Mouse (Mus musculus): Measurements from ENCODE around the gene Mks1. TPM values are rescaled to one million over a fixed set of nuclear protein-coding genes. Genes with fewer than 3 reads are reported as not detected.

Gene Mks1
- total and polyA plus RNA-seq, 2 experiments from 2014 or later, result 4.4 to 4.5 TPM

DNA sequence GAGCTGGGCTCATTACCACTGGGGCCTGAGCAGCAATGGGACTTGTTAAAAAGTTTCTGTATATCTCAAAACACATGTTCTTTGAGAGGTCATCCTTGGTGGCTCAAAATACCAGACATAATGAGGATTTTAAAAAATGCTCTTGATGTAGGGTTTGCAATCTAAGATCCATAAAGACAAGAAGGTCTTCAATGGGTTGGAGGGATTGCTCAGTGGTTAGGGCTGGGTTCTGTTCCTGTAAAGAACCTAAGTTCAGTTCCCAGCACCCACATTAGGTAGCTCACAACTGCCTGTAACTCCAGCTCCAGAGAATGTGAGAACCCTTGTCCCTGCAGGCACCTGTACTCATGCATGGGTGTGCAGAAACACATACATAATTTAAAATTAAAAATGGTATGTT, 44.3 kb downstream of the Mks1 start, which contains the start of gene Olfr463:
Gene Olfr463, minus strand, starts transcription at position 101 of the 400 bp plus-strand sequence.
- no peak within 1 kb of the TSS for H3K4me3 ChIP-seq (ENCODE audit: low read depth, low read length)
- H3K27me3 ChIP-seq (ENCODE audit: control insufficient read depth, insufficient read depth, low read length), result peaks cover 13% of the 10 kb centered on the region; the same call in 1 of the 2 replicates
- H3K4me2 ChIP-seq (ENCODE audit: low read depth, low read length), result no peak within 1 kb of the TSS
- H3K9me3 ChIP-seq (replicated peaks; ENCODE audit: control insufficient read depth, low read length), result no peaks in the 10 kb centered on the region
- DNase-seq (ENCODE audit: low spot score) (no peak), ATAC-seq (ENCODE audit: insufficient read depth, low read depth) (no peak)
- no peaks in the 10 kb centered on the region for H3K4me1 ChIP-seq (ENCODE audit: control insufficient read depth, insufficient read depth)
- no peak within 1 kb of the TSS for H3K27ac ChIP-seq (ENCODE audit: low read depth)
- no peak within 1 kb of the TSS for H3K9ac ChIP-seq (replicated peaks; ENCODE audit: low read depth, low read length)
- H3K36me3 ChIP-seq (replicated peaks; ENCODE audit: control insufficient read depth, insufficient read depth, low read length), result no peaks in the 10 kb centered on the region
- TF ChIP-seq CTCF (IDR thresholded peaks at IDR 0.05; ENCODE audit: low read depth) (no peak), EP300 (IDR thresholded peaks at IDR 0.05; ENCODE audit: low read depth) (no peak)

- no peak for ATAC-seq (ENCODE audit: insufficient read depth, low read depth)
- H3K36me3 ChIP-seq (replicated peaks; ENCODE audit: control insufficient read depth, insufficient read depth, low read length), result no peaks in the 10 kb centered on the region
Observed at GRCm38 (mm10) chr11:87904331-87904730, 51.3 kb downstream of the Mks1 start.

More at GRCm38 (mm10) chr11:87904331-87904730, 51.3 kb downstream of the Mks1 start:
- no peak overlapping the region for H3K4me3 ChIP-seq (ENCODE audit: low read depth, low read length)
- H3K4me2 ChIP-seq (ENCODE audit: low read depth, low read length), result no peak overlapping the region
- H3K4me1 ChIP-seq (ENCODE audit: control insufficient read depth, insufficient read depth), result no peaks in the 10 kb centered on the region
- DNase-seq (ENCODE audit: low spot score), result no peak
- TF ChIP-seq EP300 (IDR thresholded peaks at IDR 0.05; ENCODE audit: low read depth), result no peak
- H3K27me3 ChIP-seq (ENCODE audit: control insufficient read depth, insufficient read depth, low read length), result no peaks in the 10 kb centered on the region
- H3K9me3 ChIP-seq (replicated peaks; ENCODE audit: control insufficient read depth, low read length), result no peaks in the 10 kb centered on the region
- 78% methylated on average over 3 of the region's 3 CpGs for WGBS
- no peak overlapping the region for H3K27ac ChIP-seq (ENCODE audit: low read depth)
- H3K9ac ChIP-seq (replicated peaks; ENCODE audit: low read depth, low read length), result no peak overlapping the region

Other genes with a start within 250 kb of the Mks1 start
- not detected in 2 replicates for gene Hsf5, start 236.1 kb upstream of the Mks1 start, total RNA-seq (2014; rRNA removed; ENCODE audit: low replicate concordance)
- 0.03 TPM in 1 of 2 replicates, not detected in the other for gene Hsf5, start 236.1 kb upstream of the Mks1 start, polyA plus RNA-seq (2015; fragmentation: Nextera tagmentation; extraction: Ambion mirVana)
- gene Rnf43, start 190.5 kb upstream of the Mks1 start, total RNA-seq (2014; rRNA removed; ENCODE audit: low replicate concordance), result 0.19 and 0.73 TPM in 2 replicates
- gene Rnf43, start 190.5 kb upstream of the Mks1 start, polyA plus RNA-seq (2015; fragmentation: Nextera tagmentation; extraction: Ambion mirVana), result 0.25 and 0.48 TPM in 2 replicates
- 50.3 and 73.7 TPM in 2 replicates for gene Supt4a, start 115.7 kb upstream of the Mks1 start, total RNA-seq (2014; rRNA removed; ENCODE audit: low replicate concordance)
- 101 and 104 TPM in 2 replicates for gene Supt4a, start 115.7 kb upstream of the Mks1 start, polyA plus RNA-seq (2015; fragmentation: Nextera tagmentation; extraction: Ambion mirVana)
- gene Tspoap1, start 92.7 kb upstream of the Mks1 start, total RNA-seq (2014; rRNA removed; ENCODE audit: low replicate concordance), result 1.6 TPM in 1 of 2 replicates, not detected in the other
- gene Tspoap1, start 92.7 kb upstream of the Mks1 start, polyA plus RNA-seq (2015; fragmentation: Nextera tagmentation; extraction: Ambion mirVana), result 0.12 TPM in 1 of 2 replicates, not detected in the other
- gene Mpo, start 59.6 kb upstream of the Mks1 start, total RNA-seq (2014; rRNA removed; ENCODE audit: low replicate concordance), result 0.46 and 2.6 TPM in 2 replicates
- gene Mpo, start 59.6 kb upstream of the Mks1 start, polyA plus RNA-seq (2015; fragmentation: Nextera tagmentation; extraction: Ambion mirVana), result 0.26 and 0.36 TPM in 2 replicates
- 0.19 TPM in 1 of 2 replicates, not detected in the other for gene Lpo, start 24.9 kb upstream of the Mks1 start, total RNA-seq (2014; rRNA removed; ENCODE audit: low replicate concordance)
- gene Lpo, start 24.9 kb upstream of the Mks1 start, polyA plus RNA-seq (2015; fragmentation: Nextera tagmentation; extraction: Ambion mirVana), result not detected in 2 replicates
- not detected in 2 replicates for gene Epx, start 22.3 kb downstream of the Mks1 start, total RNA-seq (2014; rRNA removed; ENCODE audit: low replicate concordance)
- 0.22 and 0.25 TPM in 2 replicates for gene Epx, start 22.3 kb downstream of the Mks1 start, polyA plus RNA-seq (2015; fragmentation: Nextera tagmentation; extraction: Ambion mirVana)
- gene Olfr462, start 39.1 kb downstream of the Mks1 start, total RNA-seq (2014; rRNA removed; ENCODE audit: low replicate concordance), result not detected in 2 replicates
- gene Olfr462, start 39.1 kb downstream of the Mks1 start, polyA plus RNA-seq (2015; fragmentation: Nextera tagmentation; extraction: Ambion mirVana), result not detected in 2 replicates
- not detected in 2 replicates for gene Olfr463, start 44.2 kb downstream of the Mks1 start, total RNA-seq (2014; rRNA removed; ENCODE audit: low replicate concordance)
- gene Olfr463, start 44.2 kb downstream of the Mks1 start, polyA plus RNA-seq (2015; fragmentation: Nextera tagmentation; extraction: Ambion mirVana), result not detected in 2 replicates
- not detected in 2 replicates for gene Olfr464, start 67.8 kb downstream of the Mks1 start, total RNA-seq (2014; rRNA removed; ENCODE audit: low replicate concordance)
- not detected in 2 replicates for gene Olfr464, start 67.8 kb downstream of the Mks1 start, polyA plus RNA-seq (2015; fragmentation: Nextera tagmentation; extraction: Ambion mirVana)
- gene Dynll2, start 134.3 kb downstream of the Mks1 start, total RNA-seq (2014; rRNA removed; ENCODE audit: low replicate concordance), result 18.6 and 20.7 TPM in 2 replicates
- gene Dynll2, start 134.3 kb downstream of the Mks1 start, polyA plus RNA-seq (2015; fragmentation: Nextera tagmentation; extraction: Ambion mirVana), result 32.9 and 33.0 TPM in 2 replicates
- gene Srsf1, start 194.2 kb downstream of the Mks1 start, total RNA-seq (2014; rRNA removed; ENCODE audit: low replicate concordance), result 195 and 223 TPM in 2 replicates
- 82.2 and 83.5 TPM in 2 replicates for gene Srsf1, start 194.2 kb downstream of the Mks1 start, polyA plus RNA-seq (2015; fragmentation: Nextera tagmentation; extraction: Ambion mirVana)
- gene Vezf1, start 215.1 kb downstream of the Mks1 start, total RNA-seq (2014; rRNA removed; ENCODE audit: low replicate concordance), result 31.9 and 35.5 TPM in 2 replicates
- 17.6 and 18.2 TPM in 2 replicates for gene Vezf1, start 215.1 kb downstream of the Mks1 start, polyA plus RNA-seq (2015; fragmentation: Nextera tagmentation; extraction: Ambion mirVana)
- gene Cuedc1, start 244.8 kb downstream of the Mks1 start, total RNA-seq (2014; rRNA removed; ENCODE audit: low replicate concordance), result 15.1 and 19.2 TPM in 2 replicates
- gene Cuedc1, start 244.8 kb downstream of the Mks1 start, polyA plus RNA-seq (2015; fragmentation: Nextera tagmentation; extraction: Ambion mirVana), result 17.0 and 17.5 TPM in 2 replicates